9 mouse cellular contexts compared by ENCODE assay signal in the genomic region with DNA sequence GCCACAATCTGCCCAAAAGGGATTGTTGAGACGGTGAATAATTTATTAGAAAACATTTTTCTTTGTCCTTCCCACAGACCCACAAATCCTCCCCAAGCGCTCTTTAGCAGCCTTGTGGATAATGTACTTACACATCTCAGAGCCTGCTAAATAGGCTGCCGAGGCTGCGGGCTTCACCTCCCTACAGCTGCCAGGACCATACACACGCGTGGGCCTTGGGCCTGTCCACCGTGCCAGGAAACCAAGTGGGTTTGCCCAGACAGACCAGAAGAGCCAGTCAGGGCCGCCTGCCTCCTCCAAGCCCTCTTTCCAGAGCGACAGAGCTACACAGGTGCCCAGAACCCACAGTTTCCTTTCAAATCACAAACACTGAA.
DNase-seq lines count a peak whose midpoint lies in the region; ATAC-seq lines count a peak whose summit lies in the region.
"Had no signal": no experiment of that assay in that cellular context is flagged by ENCODE, and none has a peak within 500 bp of the region (broad histone marks: within the 10 kb centered on the region; RNA-seq: fewer than 3 reads in every experiment).

No protein-coding gene starts in this region.

- H3K4me3 ChIP-seq in liver, embryonic 11.5 days (ENCODE audit: low read depth, low read length), result no peak overlapping the region; the same call in 1 of the 2 replicates
- H3K4me3 ChIP-seq in forebrain, embryonic 13.5 days, result peak overlapping the region; percentile 25; the same call in 1 of the 2 replicates
- peak overlapping the region; percentile 48 for H3K4me3 ChIP-seq in limb, embryonic 10.5 days
- H3K4me3 ChIP-seq in stomach, embryonic 15.5 days (replicated peaks), result no peak overlapping the region

- no peaks in the 10 kb centered on the region for H3K36me3 ChIP-seq in liver, embryonic 11.5 days (ENCODE audit: control insufficient read depth, insufficient read depth, low read length)
- H3K36me3 ChIP-seq in forebrain, embryonic 13.5 days (ENCODE audit: poor library complexity, severe bottlenecking), result no peaks in the 10 kb centered on the region
- H3K36me3 ChIP-seq in limb, embryonic 10.5 days, result no peaks in the 10 kb centered on the region
- no peaks in the 10 kb centered on the region for H3K36me3 ChIP-seq in stomach, embryonic 15.5 days

- H3K4me1 ChIP-seq in liver, embryonic 11.5 days (replicated peaks; ENCODE audit: control insufficient read depth, insufficient read depth, low read length), result no peaks in the 10 kb centered on the region
- no peaks in the 10 kb centered on the region for H3K4me1 ChIP-seq in forebrain, embryonic 13.5 days
- peaks cover 12% of the 10 kb centered on the region for H3K4me1 ChIP-seq in limb, embryonic 10.5 days
- H3K4me1 ChIP-seq in stomach, embryonic 15.5 days, result no peaks in the 10 kb centered on the region

- no peak for ATAC-seq in liver, embryonic 11.5 days (replicated peaks; ENCODE audit: low FRiP score)
- peak; percentile 58; the same call in 1 of the 2 replicates for ATAC-seq in forebrain, embryonic 13.5 days
- no peak for ATAC-seq in stomach, embryonic 15.5 days (ENCODE audit: insufficient read depth, low FRiP score, low read depth)
- ATAC-seq: Patski had no signal

- intact Hi-C loops in gastrocnemius, postnatal 14 days (cut with DNase I; ENCODE audit: low total_unique reads), result no loop called here

- 0 out of 2 replicates have a peak, but pooled peaks cover 2% of the 10 kb centered on the region for H3K27me3 ChIP-seq in liver, embryonic 11.5 days (replicated peaks; ENCODE audit: control insufficient read depth, insufficient read depth, low read length)
- 0 out of 2 replicates have a peak, but pooled peaks cover 4% of the 10 kb centered on the region for H3K27me3 ChIP-seq in forebrain, embryonic 13.5 days
- peaks cover 5% of the 10 kb centered on the region; the same call in 1 of the 2 replicates for H3K27me3 ChIP-seq in limb, embryonic 10.5 days (ENCODE audit: low read depth, poor library complexity, severe bottlenecking)
- H3K27me3 ChIP-seq in stomach, embryonic 15.5 days (replicated peaks), result no peaks in the 10 kb centered on the region
- H3K27me3 ChIP-seq: Patski had no signal

- H3K4me2 ChIP-seq in liver, embryonic 11.5 days, result peak overlapping the region; percentile 44
- H3K4me2 ChIP-seq in forebrain, embryonic 13.5 days, result peak overlapping the region; percentile 55
- peak overlapping the region; percentile 57 for H3K4me2 ChIP-seq in stomach, embryonic 15.5 days

- no peak overlapping the region for H3K27ac ChIP-seq in liver, embryonic 11.5 days (ENCODE audit: low read depth, low read length)
- no peak overlapping the region for H3K27ac ChIP-seq in forebrain, embryonic 13.5 days
- 0 out of 2 replicates have a peak overlapping the region, but pooled peaks have one; percentile 39 for H3K27ac ChIP-seq in limb, embryonic 10.5 days
- no peak overlapping the region for H3K27ac ChIP-seq in stomach, embryonic 15.5 days

- H3K9ac ChIP-seq in liver, embryonic 11.5 days (ENCODE audit: low read depth, low read length), result no peak overlapping the region
- H3K9ac ChIP-seq in forebrain, embryonic 13.5 days, result no peak overlapping the region
- H3K9ac ChIP-seq in stomach, embryonic 15.5 days, result no peak overlapping the region

- WGBS in liver, embryonic 11.5 days, result 62% methylated on average over 9 of the region's 9 CpGs
- WGBS in forebrain, embryonic 13.5 days, result 71% methylated on average over 9 of the region's 9 CpGs
- 73% methylated on average over 9 of the region's 9 CpGs for WGBS in limb, embryonic 10.5 days
- WGBS in stomach, embryonic 15.5 days, result 52% methylated on average over 9 of the region's 9 CpGs

- no peak for DNase-seq in liver, embryonic 11.5 days (ENCODE audit: low spot score)
- no peak for DNase-seq in liver
- no peak for DNase-seq in limb, embryonic 10.5 days (ENCODE audit: low spot score)
- no peak for DNase-seq in gastrocnemius, postnatal 14 days
- DNase-seq in thymus, postnatal 14 days, result no peak
- DNase-seq: lung, adult 18-20 months had no signal

- no peaks in the 10 kb centered on the region for H3K9me3 ChIP-seq in liver, embryonic 11.5 days (ENCODE audit: control insufficient read depth, low read length)
- no peaks in the 10 kb centered on the region for H3K9me3 ChIP-seq in forebrain, embryonic 13.5 days (replicated peaks)
- no peaks in the 10 kb centered on the region for H3K9me3 ChIP-seq in limb, embryonic 10.5 days (replicated peaks)
- no peaks in the 10 kb centered on the region for H3K9me3 ChIP-seq in stomach, embryonic 15.5 days

Comparison
In these comparisons a context has a peak if more than half of its experiments do, and no peak if none do; other contexts are left out.
1. H3K4me3 ChIP-seq: peak in forebrain, embryonic 13.5 days (single experiment) and limb, embryonic 10.5 days (single experiment); none in liver, embryonic 11.5 days (single experiment) and stomach, embryonic 15.5 days (single experiment).
2. Peak in every context shown above with its lines, with median percentiles within 50 percentile points of each other: H3K4me2 ChIP-seq.